In the genomic region with DNA sequence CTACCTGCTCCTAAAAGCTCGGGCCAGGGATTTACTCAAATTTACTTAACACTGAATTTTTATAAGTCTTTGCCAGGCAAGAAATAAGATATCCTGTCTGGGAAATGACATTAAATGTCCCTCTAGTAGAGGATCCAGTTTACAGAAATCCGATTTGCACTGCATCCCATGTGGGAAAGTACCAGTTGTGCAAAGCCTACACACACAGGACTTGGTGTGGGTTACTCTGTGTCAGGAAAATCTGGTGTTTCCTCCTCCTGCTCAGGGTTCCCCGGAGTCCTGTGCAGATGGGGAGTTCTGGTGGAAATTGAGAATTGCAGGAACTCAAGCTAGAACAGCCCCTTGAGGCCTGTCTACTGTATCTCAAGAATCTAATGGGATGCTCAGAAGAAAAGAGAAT, we compare ENCODE assay signal across 28 mouse cellular contexts.
"Had no signal": no experiment of that assay in that cellular context is flagged by ENCODE, and none has a peak within 500 bp of the region (broad histone marks: within the 10 kb centered on the region; RNA-seq: fewer than 3 reads in every experiment).

No protein-coding gene starts in this region.

- H3K9ac ChIP-seq: embryonic facial prominence, embryonic 12.5 days; embryonic facial prominence, embryonic 13.5 days; embryonic facial prominence, embryonic 15.5 days; forebrain, embryonic 12.5 days; forebrain, embryonic 13.5 days; forebrain, embryonic 15.5 days; forebrain, postnatal 0 days had no signal

- H3K27ac ChIP-seq: embryonic facial prominence, embryonic 10.5 days; embryonic facial prominence, embryonic 12.5 days; embryonic facial prominence, embryonic 13.5 days; embryonic facial prominence, embryonic 15.5 days; forebrain, embryonic 10.5 days; forebrain, embryonic 12.5 days; forebrain, embryonic 13.5 days; forebrain, embryonic 15.5 days; gastrocnemius, adult 2 months; heart, adult 2 months had no signal

- ATAC-seq: forebrain, embryonic 13.5 days; forebrain, embryonic 14.5 days; forebrain, embryonic 15.5 days; forebrain, embryonic 16.5 days; forebrain, postnatal 0 days had no signal

- H3K9me3 ChIP-seq: embryonic facial prominence, embryonic 10.5 days; embryonic facial prominence, embryonic 12.5 days; embryonic facial prominence, embryonic 13.5 days; embryonic facial prominence, embryonic 15.5 days; forebrain, embryonic 10.5 days; forebrain, embryonic 12.5 days; forebrain, embryonic 13.5 days; forebrain, embryonic 15.5 days had no signal

- H3K27me3 ChIP-seq: embryonic facial prominence, embryonic 12.5 days; embryonic facial prominence, embryonic 13.5 days; embryonic facial prominence, embryonic 15.5 days; forebrain, embryonic 12.5 days; forebrain, embryonic 13.5 days; forebrain, embryonic 15.5 days had no signal

- H3K4me2 ChIP-seq: embryonic facial prominence, embryonic 12.5 days; embryonic facial prominence, embryonic 13.5 days; embryonic facial prominence, embryonic 15.5 days; forebrain, embryonic 12.5 days; forebrain, embryonic 13.5 days; forebrain, embryonic 15.5 days had no signal

- H3K4me3 ChIP-seq: embryonic facial prominence, embryonic 10.5 days; embryonic facial prominence, embryonic 12.5 days; embryonic facial prominence, embryonic 13.5 days; embryonic facial prominence, embryonic 15.5 days; erythroblast, embryonic 14.5 days; forebrain, embryonic 10.5 days; forebrain, embryonic 12.5 days; forebrain, embryonic 13.5 days; forebrain, embryonic 15.5 days; gastrocnemius, adult 2 months; heart, adult 2 months had no signal

- H3K36me3 ChIP-seq: embryonic facial prominence, embryonic 10.5 days; embryonic facial prominence, embryonic 12.5 days; embryonic facial prominence, embryonic 13.5 days; embryonic facial prominence, embryonic 15.5 days; forebrain, embryonic 10.5 days; forebrain, embryonic 12.5 days; forebrain, embryonic 15.5 days had no signal

- H3K4me1 ChIP-seq: embryonic facial prominence, embryonic 10.5 days; embryonic facial prominence, embryonic 12.5 days; embryonic facial prominence, embryonic 15.5 days; forebrain, embryonic 10.5 days; forebrain, embryonic 12.5 days; forebrain, embryonic 13.5 days; forebrain, embryonic 15.5 days had no signal

- DNase-seq: cerebellum, adult 8-10 months; cerebellum, adult 9-10 months; cerebellum, adult 9-11 months; cerebellum, postnatal 10 days; cerebellum, postnatal 14 days; cerebellum, postnatal 25 days; cerebellum, postnatal 36 days; embryo, embryonic 11 days; forebrain, postnatal 0 days; gastrocnemius, adult 2 months; gastrocnemius, postnatal 10 days; gastrocnemius, postnatal 14 days; gastrocnemius, postnatal 25 days; gastrocnemius, postnatal 36 days; heart, adult 11 months; heart, adult 18-20 months; heart, adult 2 months had no signal
